Mouse (Mus musculus) frontal cortex, postnatal 25 days (tissue): ENCODE measurements at regions not wholly inside any gene's neighbourhood (a gene's known extent, or its start where the extent isn't known, plus 50 kb on each side); places are given as distances from the start of the nearest gene placed in this dataset.

Source experiments
- DNase-seq, 2 experiments: peaks; one replicate each; pipeline ENCODE4 v3.0.0; 2022; ENCODE audit warnings: low spot score in 2 of 2

DNA sequence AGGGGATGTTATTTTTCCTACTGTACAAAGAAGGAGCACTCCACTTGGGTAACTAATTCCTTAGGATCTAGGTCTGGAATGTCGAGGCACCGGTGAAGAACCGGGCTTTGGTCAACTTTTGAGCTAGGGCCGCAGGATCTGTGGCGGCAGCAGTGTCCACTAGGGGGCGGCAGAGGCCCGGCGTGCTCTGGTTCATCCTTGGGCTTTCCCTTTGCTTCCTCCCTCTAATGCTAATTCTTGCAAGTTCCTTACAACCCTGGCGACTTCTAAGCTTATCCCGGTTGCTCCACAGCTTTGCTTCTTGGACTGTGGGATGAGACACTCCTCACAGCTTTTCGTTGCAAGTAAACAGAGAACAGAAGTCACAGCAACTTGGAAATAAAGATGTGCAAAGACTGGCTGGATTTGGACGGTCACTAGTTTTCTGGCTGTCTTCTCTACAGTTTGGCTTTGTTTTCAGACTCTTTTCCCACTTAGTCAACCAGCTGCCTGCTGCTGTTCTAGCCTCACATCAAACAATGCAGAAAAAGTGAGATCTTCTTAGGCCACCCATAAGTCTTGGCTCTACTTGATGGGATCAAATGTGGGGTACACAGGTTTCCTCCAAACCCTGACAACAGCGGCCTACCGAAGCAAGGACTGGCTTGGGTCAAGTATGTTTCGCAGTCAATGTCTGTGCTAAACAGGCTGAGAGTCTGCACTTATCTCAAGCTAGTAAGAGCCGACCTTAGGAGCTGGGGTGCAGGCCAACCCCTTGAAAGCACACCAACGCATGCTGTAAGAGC, 51.2 kb upstream of the Tmem72 start:
- peak; percentile 84 to 85 for DNase-seq

GRCm38 (mm10) chr6:116774954-116775675, 58.4 kb upstream of the Tmem72 start:
- DNase-seq, result no peak

DNA sequence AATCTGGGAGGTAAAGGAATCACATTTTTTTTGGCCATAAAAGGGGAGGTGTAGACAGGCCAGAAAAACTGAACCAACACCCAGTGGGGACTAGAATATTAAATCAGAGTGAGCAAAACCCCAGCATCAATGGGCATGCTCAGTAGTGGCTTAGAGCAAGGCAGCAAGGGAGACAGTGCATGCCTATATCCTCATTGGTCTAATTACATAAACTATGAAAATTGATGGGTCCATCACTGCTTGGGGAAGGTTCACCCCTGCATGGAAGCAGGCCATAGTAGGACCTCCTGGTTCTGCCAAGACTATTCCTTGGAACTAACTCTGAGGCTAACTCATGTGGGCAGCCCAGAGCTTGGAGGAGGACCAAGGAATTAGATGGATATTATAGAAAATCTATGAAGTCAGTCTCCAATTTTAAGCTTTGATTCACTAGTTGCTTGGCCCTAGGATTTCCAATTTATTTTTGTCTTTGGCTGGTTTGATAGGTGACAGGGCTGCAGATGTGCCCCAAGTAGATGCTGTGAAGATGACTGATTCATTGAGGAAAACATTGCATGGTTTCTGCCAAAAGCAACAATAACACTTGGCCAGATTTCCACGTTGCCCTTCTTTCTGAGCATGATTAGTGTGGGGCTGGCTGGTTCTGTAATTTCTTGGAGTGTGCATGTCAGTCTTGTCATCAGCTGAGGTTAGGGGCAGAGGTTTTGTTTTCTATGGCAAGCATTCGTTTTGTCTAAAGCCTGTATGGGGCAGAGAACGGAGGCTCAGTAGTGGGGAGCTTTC, 70.0 kb upstream of the Tmem72 start:
- no peak for DNase-seq

DNA sequence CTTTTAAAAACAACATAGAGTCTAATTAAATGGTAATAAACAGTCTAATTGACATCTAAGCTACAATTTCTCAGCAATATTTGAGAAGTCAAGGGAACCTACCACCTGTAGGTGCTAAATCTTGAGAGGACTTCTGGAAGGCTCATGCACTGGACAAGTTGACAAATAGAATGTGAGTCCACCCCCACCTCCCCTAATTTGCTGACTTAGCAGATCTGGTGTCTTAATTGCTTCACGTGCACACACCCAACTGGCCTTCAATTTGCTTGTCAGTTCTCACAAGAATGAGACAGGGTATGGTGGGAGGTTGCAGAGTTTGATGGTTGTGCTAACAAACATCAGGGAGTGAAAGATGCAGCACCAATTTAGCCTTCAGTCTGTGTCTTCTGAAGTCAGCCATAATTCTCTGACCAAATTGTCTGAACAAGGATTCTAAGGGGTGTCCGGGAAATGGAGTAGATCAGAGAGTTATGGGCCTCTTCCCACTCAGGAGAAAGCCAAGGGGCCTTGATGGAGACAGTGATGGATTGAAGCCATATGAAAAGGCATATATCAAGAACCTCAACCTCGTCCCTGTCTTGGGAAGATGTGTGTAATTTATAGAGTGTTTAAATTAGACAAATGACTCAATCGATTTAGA, 76.7 kb upstream of the Tmem72 start:
- DNase-seq, result no peak

- DNase-seq, result no peak
Observed at GRCm38 (mm10) chr6:116793961-116794336, 77.2 kb upstream of the Tmem72 start.

- DNase-seq, result no peak
Observed at GRCm38 (mm10) chr6:116821215-116821912, 104.7 kb upstream of the Tmem72 start.

DNA sequence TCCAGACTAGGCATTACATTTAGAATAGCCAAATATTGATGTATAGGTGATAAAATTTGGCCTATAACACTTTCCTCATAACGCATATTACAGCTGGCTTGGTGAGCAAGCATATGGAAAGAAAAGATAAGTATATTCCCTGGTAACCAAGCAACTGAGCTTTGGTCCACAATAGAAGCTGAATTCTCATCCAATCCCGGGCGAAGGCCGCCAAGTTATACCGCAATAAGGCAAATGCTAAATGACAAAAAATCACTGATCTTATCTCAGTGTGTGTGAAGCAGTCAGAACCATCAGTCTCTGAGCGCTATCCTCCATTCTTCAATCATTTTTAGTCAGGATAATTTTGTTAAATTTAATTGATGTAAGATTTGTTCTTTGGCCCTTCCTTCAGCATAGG, 105.9 kb upstream of the Tmem72 start:
- no peak for DNase-seq

- no peak for DNase-seq
Observed at GRCm38 (mm10) chr6:116825628-116826027, 108.9 kb upstream of the Tmem72 start.

DNA sequence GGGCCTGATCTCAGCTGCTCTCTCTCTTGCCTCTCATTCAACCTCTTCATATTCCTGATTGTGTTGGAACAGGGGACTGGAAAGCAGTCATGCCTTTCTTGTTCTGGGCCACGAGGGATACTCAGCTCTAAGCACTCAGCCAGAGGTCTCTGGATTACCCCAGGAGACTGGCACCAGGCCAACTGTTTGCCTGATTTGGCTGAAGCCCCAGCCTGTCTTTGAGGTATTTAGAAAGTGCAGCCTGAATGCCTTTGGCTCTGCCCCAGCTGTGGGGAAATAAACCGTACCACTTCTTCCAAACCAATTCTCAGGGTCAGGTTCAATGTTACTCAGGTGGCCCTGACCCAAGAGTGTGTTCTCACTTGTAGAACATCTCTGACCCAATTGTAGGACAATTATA, 112.6 kb upstream of the Tmem72 start:
- peak in 1 of 2 experiments; percentile 18 for DNase-seq

GRCm38 (mm10) chr6:116845990-116846862, 129.5 kb upstream of the Tmem72 start:
- DNase-seq, result no peak

DNA sequence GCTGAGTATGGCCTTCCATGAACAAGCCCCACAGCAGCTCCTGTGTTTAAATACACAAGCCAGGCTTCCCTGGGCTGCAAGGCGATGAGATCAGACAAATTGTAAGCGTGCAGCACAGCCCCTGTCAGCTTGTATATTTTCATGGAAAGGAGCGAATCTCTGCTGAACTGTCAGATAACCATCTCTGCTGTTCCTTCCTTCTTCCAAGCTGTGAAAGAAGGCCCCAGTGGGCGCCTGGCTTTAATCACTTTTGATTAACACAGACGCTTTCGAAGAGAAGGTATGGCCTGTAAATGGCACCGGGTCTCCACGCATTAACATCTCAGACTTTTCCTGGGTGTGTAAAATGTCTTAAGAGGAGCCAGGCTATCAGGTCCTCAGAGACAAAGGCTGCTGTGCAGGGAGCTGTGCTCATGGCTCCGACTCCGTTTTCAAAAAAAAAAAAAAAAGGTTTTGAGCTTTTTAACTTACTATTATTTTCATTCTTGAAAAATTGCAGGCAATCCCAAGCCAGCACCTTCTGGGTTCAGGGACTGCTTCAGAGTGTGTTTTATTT, 131.9 kb upstream of the Tmem72 start:
- DNase-seq, result no peak

GRCm38 (mm10) chr6:116854029-116854428, 137.3 kb upstream of the Tmem72 start:
- DNase-seq, result no peak

DNA sequence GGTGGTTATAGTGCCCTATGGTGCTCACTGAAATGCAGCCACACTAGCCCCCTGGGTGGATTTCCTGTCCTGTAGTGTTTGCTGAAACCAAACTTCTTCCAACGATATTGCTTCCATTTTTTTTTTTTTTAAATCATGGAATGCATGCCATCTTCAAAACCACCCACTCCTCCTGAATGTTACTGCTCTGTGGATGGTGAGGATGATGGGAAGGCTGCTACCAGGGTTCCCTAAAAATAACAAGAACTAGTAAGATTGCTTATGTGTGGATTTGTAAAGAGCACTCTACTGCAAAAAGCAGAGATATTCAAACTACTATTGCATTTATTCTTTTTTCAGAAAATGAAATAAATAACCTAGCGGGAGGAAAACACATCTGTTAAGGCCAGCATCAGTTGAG, 139.4 kb upstream of the Tmem72 start:
- DNase-seq, result no peak

DNA sequence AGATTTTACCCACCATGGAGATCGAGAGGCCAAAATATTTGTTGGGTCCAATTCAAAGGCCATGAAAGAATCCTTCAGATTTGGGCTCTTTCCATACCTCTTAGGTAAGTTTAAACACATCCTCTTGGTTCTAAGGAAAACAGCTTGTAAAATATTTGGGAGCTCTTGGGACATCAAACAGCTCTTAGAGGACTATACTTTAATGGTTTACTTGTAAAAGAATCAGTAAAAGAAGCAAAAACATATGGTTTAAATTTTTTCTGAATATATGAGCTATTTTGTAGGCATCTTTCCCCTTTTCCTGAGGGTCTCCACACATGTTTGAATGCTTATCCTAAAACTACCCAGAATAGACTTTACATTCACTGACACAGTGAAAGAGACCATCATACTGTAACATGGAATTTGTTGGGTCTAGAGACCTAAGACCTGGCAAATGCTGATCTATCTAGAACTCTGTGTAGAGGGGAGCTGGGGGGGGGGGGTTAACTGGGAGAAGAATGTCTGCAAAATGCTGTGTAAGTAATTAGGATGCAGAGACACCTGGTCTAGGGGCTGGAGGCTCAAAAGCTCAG, 140.3 kb upstream of the Tmem72 start:
- DNase-seq, result no peak

GRCm38 (mm10) chr6:116863130-116863529, 146.4 kb upstream of the Tmem72 start:
- DNase-seq, result no peak

GRCm38 (mm10) chr6:116863626-116864025, 146.9 kb upstream of the Tmem72 start:
- no peak for DNase-seq

DNA sequence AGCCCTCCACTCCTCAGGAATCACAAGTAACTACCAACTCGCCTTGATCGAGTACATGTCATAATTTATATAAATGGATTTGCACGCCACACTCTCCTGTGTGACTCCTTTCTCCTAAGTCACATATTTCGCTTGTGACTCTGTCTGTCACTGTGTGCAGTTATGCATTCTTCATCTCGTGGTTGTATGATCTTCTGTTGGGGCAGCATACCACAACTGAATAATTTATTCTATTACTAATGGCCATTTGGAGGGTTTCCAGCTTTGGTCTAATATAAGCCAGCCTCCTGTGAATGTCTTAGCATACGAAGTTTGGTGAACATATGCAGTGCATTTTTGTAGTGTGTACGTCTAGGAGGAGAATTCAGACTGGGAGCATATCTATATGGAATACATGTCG, 176.6 kb upstream of the Tmem72 start:
- no peak for DNase-seq

DNA sequence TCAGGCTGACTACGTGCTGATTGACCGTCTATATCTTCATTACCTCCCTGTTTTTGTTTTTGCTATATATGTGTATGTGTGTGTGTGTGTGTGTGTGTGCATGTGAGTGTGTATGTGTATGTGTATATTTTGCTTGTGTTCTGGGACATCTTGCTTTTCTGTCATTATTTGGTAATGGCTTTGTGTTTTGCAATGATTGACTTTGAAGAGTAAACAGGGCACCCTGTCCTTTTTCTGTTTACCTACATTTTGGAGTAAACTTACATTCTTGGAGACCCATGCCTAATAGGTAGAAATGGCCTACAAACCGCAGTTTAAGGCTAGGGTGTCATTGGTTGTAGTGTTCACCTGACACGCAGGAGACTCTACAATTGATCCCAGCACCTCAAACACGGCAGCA, 177.5 kb upstream of the Tmem72 start:
- no peak for DNase-seq

- DNase-seq, result peak in 1 of 2 experiments; percentile 34
Observed at GRCm38 (mm10) chr6:116895114-116895513, 178.4 kb upstream of the Tmem72 start.

DNA sequence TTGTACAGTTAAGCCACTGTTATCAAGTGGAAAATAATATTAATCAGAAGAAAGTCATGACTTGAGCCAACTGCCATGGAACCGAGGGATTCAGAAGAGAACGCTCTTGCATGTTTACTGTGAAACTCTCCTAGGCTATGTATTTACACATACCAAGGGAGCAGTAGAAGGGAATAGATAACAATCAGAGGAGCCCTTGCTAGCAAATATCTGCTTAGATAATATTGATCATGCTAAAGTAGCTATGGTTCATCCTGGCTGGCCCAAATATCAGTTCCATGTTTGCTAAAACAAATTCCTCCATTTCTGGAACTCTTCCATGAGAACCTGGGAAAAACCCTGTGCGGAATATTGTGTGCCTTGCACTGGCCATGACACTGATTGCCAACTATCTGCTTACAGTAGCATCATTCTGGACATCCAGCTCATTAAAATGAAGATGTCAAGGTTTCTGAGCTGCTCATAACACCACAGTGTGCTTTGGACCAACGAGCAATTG, 179.5 kb upstream of the Tmem72 start:
- DNase-seq, result no peak
